Mouse (Mus musculus): ENCODE data around the gene Rtf1. TPM values are rescaled to one million over a fixed set of nuclear protein-coding genes. Genes with fewer than 3 reads are reported as not detected.

Gene Rtf1
- polyA plus RNA-seq, 1 experiment from 2014 or later, result 39.0 TPM

DNA sequence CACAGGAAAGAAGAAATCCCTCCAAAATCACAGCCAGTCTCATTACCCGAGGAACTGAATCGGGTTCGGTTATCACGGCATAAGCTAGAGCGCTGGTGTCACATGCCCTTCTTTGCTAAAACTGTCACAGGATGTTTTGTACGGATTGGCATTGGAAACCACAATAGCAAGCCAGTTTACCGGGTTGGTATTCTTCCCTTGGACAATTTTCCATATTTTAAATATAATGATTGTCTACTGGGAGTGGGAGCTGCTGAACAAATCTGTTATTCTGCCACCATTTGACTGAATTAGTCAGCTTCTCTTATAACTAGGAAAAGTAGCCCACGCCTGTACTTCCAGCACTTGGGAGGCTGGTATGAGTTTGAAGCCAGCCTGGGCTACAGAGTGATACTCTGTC, 46.2 kb downstream of the Rtf1 start:
- no peaks in the 10 kb centered on the region for H3K9me3 ChIP-seq (replicated peaks; ENCODE audit: low read length)
- no peaks in the 10 kb centered on the region for H3K4me1 ChIP-seq (replicated peaks; ENCODE audit: insufficient read depth, low read length)
- TF ChIP-seq CTCF (IDR thresholded peaks at IDR 0.05; ENCODE audit: low read depth), result no peak
- H3K36me3 ChIP-seq (ENCODE audit: insufficient read depth, low read length), result peaks cover 57% of the 10 kb centered on the region
- no peak overlapping the region for H3K4me3 ChIP-seq (replicated peaks; ENCODE audit: low read depth, low read length)
- WGBS, result 96% methylated on average over 8 of the region's 8 CpGs
- H3K4me2 ChIP-seq (ENCODE audit: low read length), result no peak overlapping the region
- H3K9ac ChIP-seq (ENCODE audit: low read depth, low read length), result no peak overlapping the region
- H3K27ac ChIP-seq, result no peak overlapping the region
- ATAC-seq (replicated peaks; ENCODE audit: low FRiP score, low read depth), result no peak
- no peaks in the 10 kb centered on the region for H3K27me3 ChIP-seq (ENCODE audit: insufficient read depth, low read length)
- no peak for DNase-seq (ENCODE audit: low spot score)

DNA sequence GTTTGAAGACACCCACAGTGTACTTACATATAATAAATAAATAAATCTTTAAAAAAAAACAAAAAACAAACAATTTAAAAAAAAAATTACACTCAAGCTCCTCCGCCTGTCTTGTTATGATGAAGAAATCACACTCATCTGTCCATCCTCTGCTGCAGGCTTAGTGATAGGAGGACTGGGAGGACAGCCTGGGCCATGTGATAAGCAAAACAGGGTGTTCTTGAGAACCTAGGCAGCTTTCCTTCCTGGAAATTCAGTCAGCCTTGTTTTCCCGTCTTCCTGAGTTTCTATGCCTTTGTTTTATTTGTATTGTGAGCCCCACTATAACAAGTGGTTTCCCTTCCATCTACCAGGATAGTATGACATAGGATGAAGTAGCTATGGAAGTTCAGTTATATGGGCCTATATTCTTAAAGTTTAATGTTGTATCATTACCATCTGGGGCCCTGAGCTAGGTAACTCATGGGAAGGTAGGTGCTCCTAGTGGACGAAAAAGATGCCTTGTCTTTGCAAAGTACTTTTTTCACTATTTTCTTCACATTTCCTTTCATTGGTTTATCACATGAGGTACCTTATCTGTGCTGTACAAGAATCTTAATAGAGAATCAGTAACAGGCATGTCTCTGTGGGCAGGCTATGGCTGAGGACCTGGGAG, 53.0 kb downstream of the Rtf1 start:
- no peak for ATAC-seq (replicated peaks; ENCODE audit: low FRiP score, low read depth)
- no peak for DNase-seq (ENCODE audit: low spot score)
- Histone ChIP-seq H3K36me3 (ENCODE audit: insufficient read depth, low read length) (peaks cover 57% of the 10 kb centered on the region), H3K4me2 (ENCODE audit: low read length) (no peak overlapping the region), H3K9ac (ENCODE audit: low read depth, low read length) (no peak overlapping the region), H3K4me1 (replicated peaks; ENCODE audit: insufficient read depth, low read length) (no peaks in the 10 kb centered on the region), H3K27ac (no peak overlapping the region), H3K9me3 (replicated peaks; ENCODE audit: low read length) (no peaks in the 10 kb centered on the region), H3K4me3 (replicated peaks; ENCODE audit: low read depth, low read length) (no peak overlapping the region), H3K27me3 (ENCODE audit: insufficient read depth, low read length) (no peaks in the 10 kb centered on the region)
- 86% methylated on average over 3 of the region's 3 CpGs for WGBS
- no peak for TF ChIP-seq CTCF (IDR thresholded peaks at IDR 0.05; ENCODE audit: low read depth)

DNA sequence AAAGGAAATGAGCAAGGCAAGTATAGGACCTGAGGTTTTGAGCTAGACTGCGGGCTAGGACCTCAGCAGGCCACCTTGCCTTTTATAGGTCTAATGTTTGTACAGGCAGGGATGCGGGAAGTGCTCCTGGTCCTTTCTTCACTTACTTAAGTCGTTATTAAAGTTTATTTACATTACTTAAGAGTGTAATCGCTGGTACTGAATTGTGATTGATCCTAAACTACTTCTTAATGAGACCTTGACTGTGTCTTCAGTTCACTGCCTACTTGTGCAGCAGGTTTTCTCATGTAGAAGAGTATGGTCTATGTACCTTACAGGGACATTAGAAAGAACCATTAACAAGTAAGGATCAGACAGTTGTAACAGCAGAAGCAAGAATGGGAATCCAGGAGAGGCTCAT, 55.9 kb downstream of the Rtf1 start:
- Histone ChIP-seq H3K9me3 (replicated peaks; ENCODE audit: low read length) (no peaks in the 10 kb centered on the region), H3K36me3 (ENCODE audit: insufficient read depth, low read length) (peaks cover 50% of the 10 kb centered on the region), H3K27ac (no peak overlapping the region), H3K4me1 (replicated peaks; ENCODE audit: insufficient read depth, low read length) (no peaks in the 10 kb centered on the region), H3K4me2 (ENCODE audit: low read length) (no peak overlapping the region), H3K4me3 (replicated peaks; ENCODE audit: low read depth, low read length) (no peak overlapping the region), H3K27me3 (ENCODE audit: insufficient read depth, low read length) (no peaks in the 10 kb centered on the region), H3K9ac (ENCODE audit: low read depth, low read length) (no peak overlapping the region)
- no peak for DNase-seq (ENCODE audit: low spot score)
- ATAC-seq (replicated peaks; ENCODE audit: low FRiP score, low read depth), result no peak
- WGBS, result 81% methylated on average over 4 of the region's 4 CpGs
- TF ChIP-seq CTCF (IDR thresholded peaks at IDR 0.05; ENCODE audit: low read depth), result no peak

DNA sequence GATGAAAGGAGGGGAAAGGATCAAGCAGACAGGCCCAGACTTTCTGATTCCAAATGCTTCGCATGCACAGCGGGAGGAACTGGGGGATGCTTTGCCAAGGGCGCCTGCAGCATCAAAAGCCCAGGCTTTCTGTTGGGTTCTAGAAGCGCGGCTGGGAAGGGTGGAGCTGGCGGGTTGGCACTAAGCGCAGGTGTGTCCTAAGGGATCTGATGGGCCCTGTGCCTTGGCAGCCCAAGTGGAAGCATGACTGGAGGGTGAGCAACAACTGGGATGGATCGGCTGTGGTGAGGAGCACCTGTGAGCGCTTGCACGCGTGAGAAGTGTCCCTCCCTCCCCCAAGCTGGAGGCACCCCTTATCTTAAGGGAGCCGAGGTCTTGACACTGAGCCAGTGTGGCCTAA, 62.3 kb downstream of the Rtf1 start:
- ATAC-seq (replicated peaks; ENCODE audit: low FRiP score, low read depth) (no peak), DNase-seq (ENCODE audit: low spot score) (no peak)
- WGBS, result 20% methylated on average over 12 of the region's 12 CpGs
- TF ChIP-seq CTCF (IDR thresholded peaks at IDR 0.05; ENCODE audit: low read depth), result no peak
- Histone ChIP-seq H3K9me3 (replicated peaks; ENCODE audit: low read length) (no peaks in the 10 kb centered on the region), H3K27ac (no peak overlapping the region), H3K4me2 (ENCODE audit: low read length) (no peak overlapping the region), H3K27me3 (ENCODE audit: insufficient read depth, low read length) (no peaks in the 10 kb centered on the region), H3K36me3 (ENCODE audit: insufficient read depth, low read length) (peaks cover 18% of the 10 kb centered on the region; the same call in 1 of the 2 replicates), H3K9ac (ENCODE audit: low read depth, low read length) (no peak overlapping the region), H3K4me1 (replicated peaks; ENCODE audit: insufficient read depth, low read length) (no peaks in the 10 kb centered on the region), H3K4me3 (replicated peaks; ENCODE audit: low read depth, low read length) (no peak overlapping the region)

DNA sequence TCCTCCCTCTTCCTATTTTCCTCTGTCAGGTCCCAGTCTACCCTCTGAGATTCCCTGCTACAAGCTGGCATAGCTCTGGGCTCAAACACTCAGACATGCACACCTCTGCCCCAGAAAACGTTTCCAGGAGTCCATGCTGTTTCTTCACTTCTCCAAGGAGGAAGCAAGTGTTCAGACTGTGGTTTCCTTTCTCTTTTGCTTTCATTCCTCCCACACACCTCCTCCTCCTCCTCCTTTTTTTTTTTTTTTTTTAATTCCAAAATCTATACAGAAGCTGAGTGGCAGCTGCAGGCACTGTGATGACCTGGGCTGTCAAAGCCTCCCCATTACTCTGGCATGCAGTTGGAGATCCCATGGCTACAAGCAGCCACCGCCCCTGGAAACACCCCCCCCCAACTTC, 65.7 kb downstream of the Rtf1 start:
- H3K36me3 ChIP-seq (ENCODE audit: insufficient read depth, low read length), result no peaks in the 10 kb centered on the region
- peaks cover 19% of the 10 kb centered on the region for H3K4me1 ChIP-seq (replicated peaks; ENCODE audit: insufficient read depth, low read length)
- TF ChIP-seq CTCF (IDR thresholded peaks at IDR 0.05; ENCODE audit: low read depth), result no peak
- H3K27ac ChIP-seq, result no peak overlapping the region
- no peaks in the 10 kb centered on the region for H3K9me3 ChIP-seq (replicated peaks; ENCODE audit: low read length)
- peaks cover 11% of the 10 kb centered on the region for H3K27me3 ChIP-seq (ENCODE audit: insufficient read depth, low read length)
- ATAC-seq (replicated peaks; ENCODE audit: low FRiP score, low read depth), result no peak
- WGBS, result 18% methylated on average over 2 of the region's 2 CpGs
- no peak overlapping the region for H3K4me3 ChIP-seq (replicated peaks; ENCODE audit: low read depth, low read length)
- no peak overlapping the region for H3K9ac ChIP-seq (ENCODE audit: low read depth, low read length)
- H3K4me2 ChIP-seq (ENCODE audit: low read length), result no peak overlapping the region
- DNase-seq (ENCODE audit: low spot score), result no peak

DNA sequence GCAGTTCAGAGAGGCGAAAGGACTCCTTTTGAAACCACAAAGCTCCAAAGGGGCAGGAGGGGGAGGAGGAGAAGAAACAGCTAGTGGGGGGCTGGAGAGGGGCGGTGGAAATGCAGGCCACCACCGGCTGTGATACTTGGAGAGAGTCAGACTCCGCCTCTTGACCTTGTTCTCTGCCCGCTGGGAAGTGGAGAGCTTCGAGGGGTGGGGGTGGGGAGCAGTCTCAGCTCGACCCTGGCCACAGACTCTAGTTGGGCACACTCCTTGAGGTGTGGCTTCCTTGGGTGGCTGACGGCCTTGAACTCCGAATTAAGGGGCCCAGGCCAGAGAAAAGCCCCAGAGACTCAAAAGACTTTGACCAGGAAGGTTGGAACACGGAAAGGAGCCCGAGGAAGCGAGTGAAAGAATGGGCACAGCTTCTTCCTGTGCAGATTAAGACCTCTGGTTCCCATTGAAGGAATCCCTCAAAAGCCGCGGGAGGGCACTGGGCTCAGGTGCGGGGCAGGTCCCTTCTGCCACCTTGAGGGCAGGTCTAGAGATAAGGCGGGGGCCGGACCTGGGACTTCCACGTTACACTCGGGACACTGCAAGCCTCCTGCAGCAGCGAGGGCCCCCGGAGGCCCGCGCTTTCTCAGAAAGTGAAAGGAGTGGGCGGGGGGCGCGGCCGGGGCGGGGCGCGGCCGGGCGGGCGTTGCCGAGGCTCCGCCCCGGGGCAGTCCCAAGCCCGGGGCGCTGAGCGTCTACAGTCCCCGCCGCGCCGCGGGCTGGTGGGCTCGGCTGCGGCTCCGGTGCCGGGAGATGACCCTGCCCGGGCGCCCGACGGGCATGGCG, 66.9 kb downstream of the Rtf1 start, which contains the start of gene Itpka:
Itpka (plus strand) TSS at position 757 of the 831 bp plus-strand sequence.
- H3K4me1 ChIP-seq (replicated peaks; ENCODE audit: insufficient read depth, low read length), result peaks cover 19% of the 10 kb centered on the region
- DNase-seq (ENCODE audit: low spot score) (peak; percentile 72), ATAC-seq (replicated peaks; ENCODE audit: low FRiP score, low read depth) (peak; percentile 75)
- H3K4me2 ChIP-seq (ENCODE audit: low read length), result peak within 1 kb of the TSS; percentile 99
- no peak for TF ChIP-seq CTCF (IDR thresholded peaks at IDR 0.05; ENCODE audit: low read depth)
- no peaks in the 10 kb centered on the region for H3K9me3 ChIP-seq (replicated peaks; ENCODE audit: low read length)
- H3K4me3 ChIP-seq (replicated peaks; ENCODE audit: low read depth, low read length), result peak within 1 kb of the TSS; percentile 67
- H3K9ac ChIP-seq (ENCODE audit: low read depth, low read length), result peak within 1 kb of the TSS; percentile 52
- H3K36me3 ChIP-seq (ENCODE audit: insufficient read depth, low read length), result no peaks in the 10 kb centered on the region
- peaks cover 11% of the 10 kb centered on the region for H3K27me3 ChIP-seq (ENCODE audit: insufficient read depth, low read length)
- WGBS, result under 1% methylated on average over 50 of the region's 53 CpGs
- H3K27ac ChIP-seq, result peak within 1 kb of the TSS; percentile 77

All from kidney, postnatal 0 days (tissue).